Mouse (Mus musculus) monocyte, adult 5-6 weeks (primary cell): Measurements from ENCODE around the gene Grn. TPM values are rescaled to one million over a fixed set of nuclear protein-coding genes. Genes with fewer than 3 reads are reported as not detected.
A peak's percentile ranks its signal among the peaks of the same experiment; 100 is the strongest.

Experiments used
- ATAC-seq: fragments of 153-309, 156-312 bp; replicated peaks from 2 replicates; pipeline ENCODE4 v1.8.0; 2017; ENCODE audit warnings: mild to moderate bottlenecking; ENCODE audit not compliant: low TSS enrichment, insufficient number of reproducible peaks, severe bottlenecking, poor library complexity, low FRiP score
- total RNA-seq: library from RNA; stranded (forward); fragments of 200-1000, 200-491, 200-594 nt; gene quantifications from 3 replicates; pipeline ENCODE4 v1.2.3, GENCODE M21; 2017

The Grn gene
- total RNA-seq, 1 experiment from 2014 or later = 97.9 TPM

DNA sequence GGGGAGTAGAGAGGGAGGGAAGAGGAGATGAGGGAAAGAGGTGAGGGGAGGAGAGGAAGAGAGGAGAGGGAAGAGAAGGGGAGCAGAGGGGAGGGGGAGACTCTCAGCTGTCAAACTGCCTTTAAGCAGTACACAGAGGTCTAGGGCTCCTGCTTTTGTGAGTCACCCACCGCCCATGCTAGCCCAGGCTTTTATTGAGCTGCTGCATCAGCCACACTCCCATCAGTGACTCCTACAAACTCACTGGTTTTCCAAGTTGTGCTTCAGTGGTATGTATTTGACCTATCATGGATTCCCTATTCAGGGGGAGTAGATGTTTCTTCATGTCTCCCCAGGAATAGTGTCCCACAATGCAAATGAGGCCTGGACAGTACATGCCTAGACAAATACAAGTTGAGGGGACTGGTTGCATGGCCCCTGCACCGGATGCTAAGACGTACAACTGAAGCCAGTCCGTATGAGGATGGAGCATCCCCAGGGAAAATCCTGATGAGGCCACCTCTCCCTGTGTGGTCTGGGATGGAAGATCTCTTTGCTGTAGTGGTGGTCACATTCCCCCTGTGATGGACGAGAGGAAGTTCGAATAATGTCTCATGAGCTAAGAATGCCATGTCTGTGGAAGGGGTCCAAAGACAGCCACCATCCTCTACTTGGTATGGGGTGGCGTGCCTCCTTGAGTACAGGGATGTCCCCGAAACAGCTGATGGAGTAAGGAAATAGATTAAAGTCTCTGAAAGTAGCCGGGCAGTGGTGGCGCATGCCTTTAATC lies 14.9 kb upstream of the Grn start:
- no peak for ATAC-seq

DNA sequence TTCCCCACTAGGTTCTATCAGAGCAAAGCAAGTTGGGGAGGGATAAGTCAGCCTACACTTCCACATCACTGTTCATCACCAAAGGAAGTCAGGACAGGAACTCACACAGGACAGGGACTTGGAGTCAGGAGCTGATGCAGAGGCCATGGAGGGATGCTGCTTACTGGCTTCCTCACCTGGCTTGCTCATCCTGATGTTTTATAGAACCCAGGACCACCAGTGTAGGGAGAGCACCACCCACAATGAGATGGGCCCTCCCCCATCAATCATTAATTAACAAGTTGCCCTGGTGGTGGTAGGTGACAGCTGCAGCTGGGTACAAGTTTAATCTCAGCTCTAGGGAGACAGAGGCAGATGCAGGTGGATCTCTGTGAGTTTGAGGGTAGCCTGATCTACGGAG lies 13.0 kb upstream of the Grn start:
- no peak for ATAC-seq

GRCm38 (mm10) chr11:102418887-102419286 lies 11.2 kb upstream of the Grn start:
- no peak for ATAC-seq

DNA sequence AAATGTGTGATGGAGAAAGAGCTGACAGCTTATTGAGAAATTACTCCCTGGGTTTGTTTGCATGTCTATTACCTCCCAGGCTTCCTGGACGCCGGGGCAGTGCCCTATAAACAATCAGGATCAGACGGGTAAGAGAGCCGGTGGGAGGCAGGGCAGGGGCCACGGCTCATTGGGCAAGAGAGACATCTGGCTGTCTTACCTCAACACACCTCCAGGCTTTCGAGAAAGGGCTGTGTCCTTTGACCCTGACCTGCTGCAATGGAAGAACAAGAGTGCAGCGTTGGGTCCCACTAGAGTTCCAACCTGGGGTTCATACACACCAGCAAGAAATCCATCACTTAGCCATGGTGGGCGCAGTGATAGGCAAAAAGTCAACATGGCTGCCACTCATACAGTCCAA lies 8.6 kb upstream of the Grn start:
- no peak for ATAC-seq

- ATAC-seq = no peak
These were observed 5.4 kb upstream of the Grn start for GRCm38 (mm10) chr11:102424666-102425065.

DNA sequence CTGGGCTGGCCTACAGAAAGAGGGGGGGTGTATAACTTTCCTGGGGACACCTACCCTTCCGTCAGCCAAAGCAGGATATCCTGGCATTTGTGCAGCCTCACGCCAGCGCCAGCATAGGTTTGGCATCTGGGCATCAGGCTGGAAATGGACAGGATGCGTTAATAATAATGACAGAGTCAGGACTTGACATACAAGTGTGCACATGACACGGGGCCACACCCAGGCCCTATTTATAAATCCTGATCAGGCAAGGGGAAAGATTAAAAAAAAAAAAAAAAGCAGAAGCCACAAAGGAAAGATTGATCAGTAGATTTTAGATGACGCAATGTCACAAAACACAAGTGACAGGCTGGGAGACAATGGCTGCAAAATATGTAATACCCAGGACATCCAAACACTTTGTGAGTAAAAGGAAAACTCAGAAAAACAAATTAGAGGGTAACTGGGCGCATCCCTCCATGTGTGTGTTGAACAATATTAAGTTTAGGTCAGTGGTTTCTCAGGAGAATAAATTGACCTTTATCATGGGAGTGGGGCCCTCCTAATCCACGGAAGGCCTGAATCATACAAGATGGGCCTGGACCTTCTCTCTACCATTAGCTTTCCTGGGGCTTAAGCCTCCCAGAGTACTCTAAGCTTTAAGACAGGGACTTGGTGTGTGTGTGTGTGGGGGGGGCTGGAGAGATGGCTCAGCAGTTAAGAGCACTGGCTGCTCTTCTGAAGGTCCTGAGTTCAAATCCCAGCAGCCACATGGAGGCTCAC lies 4.4 kb upstream of the Grn start:
- peak; percentile 30 for ATAC-seq

GRCm38 (mm10) chr11:102428981-102429540 lies 1.1 kb upstream of the Grn start:
- ATAC-seq = no peak

DNA sequence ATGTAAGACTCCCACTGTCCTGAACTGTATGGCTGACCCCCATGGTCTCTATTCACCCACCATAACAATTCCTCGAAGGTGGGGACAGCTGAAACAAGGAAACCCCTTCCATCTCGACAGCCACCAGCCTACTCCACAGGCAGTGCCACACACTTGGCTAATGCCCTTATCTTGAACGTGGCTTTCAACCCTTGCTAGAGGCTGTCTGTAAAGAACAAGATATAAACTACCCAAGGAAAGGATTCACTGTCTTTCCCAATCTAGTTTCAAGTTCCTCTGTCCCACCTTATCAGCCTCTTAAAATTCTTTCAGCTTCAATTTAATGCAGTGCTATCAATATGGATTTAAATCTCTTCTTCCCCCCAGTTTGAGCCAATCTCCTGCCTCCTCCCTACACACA lies 564 bp upstream of the Grn start:
- no peak for ATAC-seq

GRCm38 (mm10) chr11:102431018-102431645 lies 1.0 kb downstream of the Grn start:
- ATAC-seq = no peak

GRCm38 (mm10) chr11:102431728-102432114 lies 1.6 kb downstream of the Grn start:
- no peak for ATAC-seq

- peak; percentile 62 for ATAC-seq
These were observed 2.2 kb downstream of the Grn start for GRCm38 (mm10) chr11:102432115-102432843.

DNA sequence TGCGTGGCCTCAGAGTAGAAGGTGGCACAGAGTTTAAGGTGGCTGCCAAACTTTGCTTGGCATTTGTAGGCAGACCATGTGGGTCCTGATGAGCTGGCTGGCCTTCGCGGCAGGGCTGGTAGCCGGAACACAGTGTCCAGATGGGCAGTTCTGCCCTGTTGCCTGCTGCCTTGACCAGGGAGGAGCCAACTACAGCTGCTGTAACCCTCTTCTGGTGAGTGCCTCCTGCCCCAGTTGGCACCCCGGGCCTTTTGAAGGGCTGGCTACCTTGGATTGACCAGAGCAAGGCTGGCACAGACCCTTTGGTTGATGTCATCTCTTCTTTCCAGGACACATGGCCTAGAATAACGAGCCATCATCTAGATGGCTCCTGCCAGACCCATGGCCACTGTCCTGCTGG lies 2.8 kb downstream of the Grn start:
- no peak for ATAC-seq

DNA sequence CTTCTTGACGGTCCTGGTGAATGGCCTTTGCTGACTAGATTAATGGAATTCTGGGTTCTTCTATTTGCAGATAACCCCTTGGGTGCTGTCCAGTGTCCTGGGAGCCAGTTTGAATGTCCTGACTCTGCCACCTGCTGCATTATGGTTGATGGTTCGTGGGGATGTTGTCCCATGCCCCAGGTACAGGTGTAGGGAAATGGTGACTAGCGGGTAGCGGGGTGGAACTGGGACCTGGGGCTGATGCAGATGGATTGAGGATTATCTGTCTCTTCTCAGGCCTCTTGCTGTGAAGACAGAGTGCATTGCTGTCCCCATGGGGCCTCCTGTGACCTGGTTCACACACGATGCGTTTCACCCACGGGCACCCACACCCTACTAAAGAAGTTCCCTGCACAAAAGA lies 3.8 kb downstream of the Grn start:
- no peak for ATAC-seq

DNA sequence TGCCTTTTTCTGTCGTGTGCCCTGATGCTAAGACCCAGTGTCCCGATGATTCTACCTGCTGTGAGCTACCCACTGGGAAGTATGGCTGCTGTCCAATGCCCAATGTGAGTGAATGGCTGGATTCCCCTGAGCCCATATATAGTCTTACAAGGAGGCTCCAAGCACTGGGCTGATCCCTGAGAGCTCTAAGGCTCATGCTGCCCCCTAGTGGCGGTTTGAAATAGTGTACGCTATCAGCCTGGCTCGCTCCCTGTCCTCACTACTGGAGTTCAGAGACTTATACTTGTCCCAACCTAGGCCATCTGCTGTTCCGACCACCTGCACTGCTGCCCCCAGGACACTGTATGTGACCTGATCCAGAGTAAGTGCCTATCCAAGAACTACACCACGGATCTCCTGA lies 4.3 kb downstream of the Grn start:
- ATAC-seq = peak; percentile 40

GRCm38 (mm10) chr11:102434816-102435705 lies 4.9 kb downstream of the Grn start:
- ATAC-seq = no peak

- no peak for ATAC-seq
These were observed 5.8 kb downstream of the Grn start for GRCm38 (mm10) chr11:102435754-102436470.

- ATAC-seq = no peak
These were observed 6.3 kb downstream of the Grn start for GRCm38 (mm10) chr11:102436471-102436790.
